Mouse (Mus musculus): ENCODE results near the gene Gtf2a1l. TPM values are rescaled to one million over a fixed set of nuclear protein-coding genes. Genes with fewer than 3 reads are reported as not detected.
A peak's percentile ranks its signal among the peaks of the same experiment; 100 is the strongest.

Gene Gtf2a1l
- polyA plus RNA-seq, 1 experiment from 2014 or later, result 0.12 TPM

DNA sequence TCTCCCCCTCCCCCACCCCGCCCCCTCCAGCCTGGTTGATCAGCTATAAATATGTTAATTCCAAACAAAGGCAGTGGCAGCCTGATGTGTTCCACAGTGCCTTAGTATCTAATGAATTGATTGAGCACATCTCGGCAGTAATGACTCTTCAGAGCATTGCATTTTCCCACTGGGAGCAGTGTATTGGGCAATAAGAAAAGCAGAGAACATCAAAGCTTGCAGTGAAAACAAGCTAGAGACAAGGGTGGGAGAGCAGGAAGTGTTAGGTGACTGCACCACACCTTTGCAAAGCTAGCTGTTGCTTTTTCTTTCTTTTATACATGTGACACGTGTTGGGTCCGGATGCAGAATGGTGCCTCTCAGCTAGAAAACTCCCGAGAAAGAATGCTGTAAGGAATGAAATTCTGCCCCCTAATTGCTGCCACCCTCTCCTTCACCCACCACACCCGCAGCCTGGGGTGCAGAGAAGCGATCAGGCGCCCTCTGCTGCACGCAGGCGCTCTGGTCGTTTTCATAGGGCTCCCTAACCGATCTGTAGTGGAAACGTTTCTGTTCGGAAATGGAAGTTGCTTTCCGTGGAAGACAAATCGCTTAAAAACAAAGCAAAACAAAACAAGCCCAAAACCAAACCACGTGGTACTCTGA is 84.5 kb downstream of the Gtf2a1l start:
- Histone ChIP-seq H3K4me3 (replicated peaks) (no peak overlapping the region), H3K4me1 (replicated peaks) (peaks cover 64% of the 10 kb centered on the region), H3K4me2 (replicated peaks) (peak overlapping the region; percentile 2), H3K36me3 (no peaks in the 10 kb centered on the region), H3K9ac (replicated peaks) (no peak overlapping the region), H3K27ac (peak overlapping the region; percentile 35), H3K27me3 (peaks cover 12% of the 10 kb centered on the region), H3K9me3 (no peaks in the 10 kb centered on the region)
- WGBS, result 10% methylated on average over 17 of the region's 17 CpGs
- ATAC-seq, result peak; percentile 48

GRCm38 (mm10) chr17:88753472-88753857 is 85.0 kb downstream of the Gtf2a1l start:
- H3K4me2 ChIP-seq (replicated peaks), result peak overlapping the region; percentile 2; the same call in 1 of the 2 replicates
- peaks cover 69% of the 10 kb centered on the region for H3K4me1 ChIP-seq (replicated peaks)
- H3K27ac ChIP-seq, result peak overlapping the region; percentile 27; the same call in 1 of the 2 replicates
- peaks cover 12% of the 10 kb centered on the region for H3K27me3 ChIP-seq
- no peaks in the 10 kb centered on the region for H3K36me3 ChIP-seq
- no peak overlapping the region for H3K4me3 ChIP-seq (replicated peaks)
- H3K9me3 ChIP-seq, result no peaks in the 10 kb centered on the region
- no peak overlapping the region for H3K9ac ChIP-seq (replicated peaks)
- ATAC-seq, result no peak
- 53% methylated on average over 12 of the region's 12 CpGs for WGBS

DNA sequence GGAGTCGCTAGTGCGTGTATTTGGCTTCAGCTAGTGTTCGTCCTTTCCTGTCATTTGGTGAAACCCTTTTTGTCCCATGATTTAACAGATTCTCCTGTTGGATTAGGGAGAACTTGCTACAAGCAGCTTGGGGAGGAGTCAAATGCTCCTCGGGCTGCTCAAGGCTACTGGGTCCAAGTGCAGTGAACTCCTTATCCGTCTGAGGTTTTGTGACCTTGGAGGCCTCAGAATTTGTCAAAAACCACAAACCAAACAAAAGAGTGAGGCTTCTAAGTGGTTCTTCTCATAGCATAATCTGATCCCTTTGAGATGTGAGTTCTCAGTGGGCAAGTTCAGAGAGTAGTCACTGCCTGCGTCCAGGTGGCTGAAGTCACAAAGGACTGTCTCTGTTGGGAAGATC is 87.3 kb downstream of the Gtf2a1l start:
- Histone ChIP-seq H3K27me3 (peaks cover 27% of the 10 kb centered on the region), H3K4me1 (replicated peaks) (peaks cover 67% of the 10 kb centered on the region), H3K9ac (replicated peaks) (no peak overlapping the region), H3K27ac (0 out of 2 replicates have a peak overlapping the region, but pooled peaks have one; percentile 47), H3K4me2 (replicated peaks) (no peak overlapping the region), H3K9me3 (no peaks in the 10 kb centered on the region), H3K4me3 (replicated peaks) (no peak overlapping the region), H3K36me3 (no peaks in the 10 kb centered on the region)
- no peak for ATAC-seq
- WGBS, result 61% methylated on average over 6 of the region's 6 CpGs

- H3K4me3 ChIP-seq (replicated peaks), result no peak overlapping the region
- H3K27me3 ChIP-seq, result peaks cover 42% of the 10 kb centered on the region
- peak overlapping the region; percentile 27 for H3K4me2 ChIP-seq (replicated peaks)
- peak overlapping the region; percentile 82 for H3K27ac ChIP-seq
- H3K9ac ChIP-seq (replicated peaks), result no peak overlapping the region
- 1% methylated on average over 9 of the region's 9 CpGs for WGBS
- no peaks in the 10 kb centered on the region for H3K9me3 ChIP-seq
- peaks cover 66% of the 10 kb centered on the region for H3K4me1 ChIP-seq (replicated peaks)
- no peaks in the 10 kb centered on the region for H3K36me3 ChIP-seq
- peak; percentile 87 for ATAC-seq
These were observed 89.6 kb downstream of the Gtf2a1l start for GRCm38 (mm10) chr17:88758003-88758437.

GRCm38 (mm10) chr17:88763396-88764135 is 95.1 kb downstream of the Gtf2a1l start:
- 13% methylated on average over 5 of the region's 5 CpGs for WGBS
- peak; percentile 84 for ATAC-seq
- H3K4me1 ChIP-seq (replicated peaks), result peaks cover 30% of the 10 kb centered on the region
- no peak overlapping the region for H3K4me3 ChIP-seq (replicated peaks)
- no peak overlapping the region for H3K4me2 ChIP-seq (replicated peaks)
- H3K36me3 ChIP-seq, result no peaks in the 10 kb centered on the region
- peaks cover 52% of the 10 kb centered on the region for H3K27me3 ChIP-seq
- no peak overlapping the region for H3K9ac ChIP-seq (replicated peaks)
- H3K9me3 ChIP-seq, result no peaks in the 10 kb centered on the region
- H3K27ac ChIP-seq, result no peak overlapping the region

GRCm38 (mm10) chr17:88764136-88764485 is 95.7 kb downstream of the Gtf2a1l start:
- 17% methylated on average over 3 of the region's 3 CpGs for WGBS
- Histone ChIP-seq H3K27ac (no peak overlapping the region), H3K36me3 (no peaks in the 10 kb centered on the region)

More at GRCm38 (mm10) chr17:88764136-88764485, 95.7 kb downstream of the Gtf2a1l start:
- no peak overlapping the region for H3K4me2 ChIP-seq (replicated peaks)
- peaks cover 27% of the 10 kb centered on the region for H3K4me1 ChIP-seq (replicated peaks)
- no peaks in the 10 kb centered on the region for H3K9me3 ChIP-seq
- no peak overlapping the region for H3K9ac ChIP-seq (replicated peaks)
- no peak overlapping the region for H3K4me3 ChIP-seq (replicated peaks)
- peak; percentile 92 for ATAC-seq
- H3K27me3 ChIP-seq, result peaks cover 52% of the 10 kb centered on the region

Other genes starting within 250 kb of the Gtf2a1l start
- gene Foxn2, start 227.9 kb upstream of the Gtf2a1l start, polyA plus RNA-seq (2015; fragmentation: Nextera tagmentation; extraction: Ambion mirVana), result 9.6 and 11.3 TPM in 2 replicates
- 30.9 and 33.7 TPM in 2 replicates for gene Ppp1r21, start 138.5 kb upstream of the Gtf2a1l start, polyA plus RNA-seq (2015; fragmentation: Nextera tagmentation; extraction: Ambion mirVana)
- 0.89 and 1.7 TPM in 2 replicates for gene Ston1, start 71.0 kb upstream of the Gtf2a1l start, polyA plus RNA-seq (2015; fragmentation: Nextera tagmentation; extraction: Ambion mirVana)
- gene Lhcgr, start 123.3 kb downstream of the Gtf2a1l start, polyA plus RNA-seq (2015; fragmentation: Nextera tagmentation; extraction: Ambion mirVana), result 0.39 and 0.42 TPM in 2 replicates